Mouse (Mus musculus) megakaryocyte, embryonic 14.5 days (primary cell): ENCODE measurements at regions not wholly inside any gene's neighbourhood (a gene's known extent, or its start where the extent isn't known, plus 50 kb on each side); places are given as distances from the start of the nearest gene placed in this dataset.

Experiments
- FLI1 ChIP-seq: IDR thresholded peaks from 2 replicates; pipeline ENCODE4 v1.6.1; 2012; ENCODE audit warnings: low read length, inconsistent platforms, mixed read lengths
- GATA1 ChIP-seq: IDR thresholded peaks from 3 replicates; pipeline ENCODE4 v1.6.1; 2012; ENCODE audit warnings: mixed read lengths, low read length, inconsistent platforms, borderline replicate concordance

DNA sequence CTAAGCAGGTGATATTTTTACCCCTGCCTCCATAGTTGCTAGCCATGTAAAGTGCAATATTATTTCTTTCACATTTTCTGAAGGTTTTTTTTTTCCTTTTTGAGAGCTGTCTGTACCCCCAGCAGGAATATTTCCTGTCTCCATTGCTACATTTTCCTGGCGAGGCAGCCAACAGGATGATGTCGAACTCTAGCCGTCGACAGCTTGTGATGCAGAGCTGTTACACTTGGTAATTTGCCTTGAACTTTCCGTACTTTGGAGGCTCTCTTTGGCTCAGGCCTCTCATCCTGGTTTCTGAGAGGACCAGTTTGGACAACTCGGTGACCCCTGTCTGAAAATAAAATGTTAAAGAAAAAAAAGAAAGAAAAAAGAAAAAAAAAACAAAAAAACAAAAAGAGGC lies 260.3 kb downstream of the 4933412E24Rik start:
- no peak for TF ChIP-seq GATA1
- no peak for TF ChIP-seq FLI1
